In genomic region chr6:145769855-145770254, GRCm38 (mm10) we compare ENCODE assay signal across 10 mouse cellular contexts. TPM values are rescaled to one million over a fixed set of nuclear protein-coding genes. Genes with fewer than 3 reads are reported as not detected.
DNase-seq lines count a peak whose midpoint lies in the region; ATAC-seq lines count a peak whose summit lies in the region.
"Had no signal": no experiment of that assay in that cellular context is flagged by ENCODE, and none has a peak within 500 bp of the region (broad histone marks: within the 10 kb centered on the region; RNA-seq: fewer than 3 reads in every experiment).

No protein-coding gene starts in this region.

- H3K36me3 ChIP-seq in heart, embryonic 12.5 days = no peaks in the 10 kb centered on the region
- no peaks in the 10 kb centered on the region for H3K36me3 ChIP-seq in midbrain, embryonic 14.5 days (ENCODE audit: control insufficient read depth, insufficient read depth, low read length)
- no peaks in the 10 kb centered on the region for H3K36me3 ChIP-seq in midbrain, embryonic 16.5 days (ENCODE audit: control insufficient read depth, insufficient read depth, low read length)
- H3K36me3 ChIP-seq: embryonic facial prominence, embryonic 12.5 days; G1E had no signal

- H3K27ac ChIP-seq in heart, embryonic 12.5 days (ENCODE audit: poor library complexity, severe bottlenecking) = peak overlapping the region; percentile 78
- H3K27ac ChIP-seq in midbrain, embryonic 14.5 days (replicated peaks; ENCODE audit: low read depth, low read length) = no peak overlapping the region
- no peak overlapping the region for H3K27ac ChIP-seq in midbrain, embryonic 16.5 days (ENCODE audit: low read length)
- H3K27ac ChIP-seq: embryonic facial prominence, embryonic 12.5 days had no signal

- DNase-seq in adrenal gland, adult (ENCODE audit: inconsistent age in 2 of 2, low spot score in 1 of 2) = peak; percentile 16 to 69
- no peak for DNase-seq in adrenal gland, postnatal 4 days (ENCODE audit: low spot score in 2 of 2)
- no peak for DNase-seq in heart, adult 9 months (ENCODE audit: low spot score in 2 of 2)
- DNase-seq in midbrain, embryonic 14.5 days = peak; percentile 27
- DNase-seq in urinary bladder, adult 2 months (ENCODE audit: low spot score) = no peak

- H3K27me3 ChIP-seq in heart, embryonic 12.5 days (replicated peaks) = no peaks in the 10 kb centered on the region
- no peaks in the 10 kb centered on the region for H3K27me3 ChIP-seq in midbrain, embryonic 14.5 days (ENCODE audit: control insufficient read depth, insufficient read depth, low read length)
- H3K27me3 ChIP-seq in midbrain, embryonic 16.5 days (ENCODE audit: control insufficient read depth, insufficient read depth, low read depth, low read length) = no peaks in the 10 kb centered on the region
- H3K27me3 ChIP-seq: embryonic facial prominence, embryonic 12.5 days had no signal

- H3K4me3 ChIP-seq in heart, embryonic 12.5 days = no peak overlapping the region
- no peak overlapping the region for H3K4me3 ChIP-seq in midbrain, embryonic 14.5 days (replicated peaks; ENCODE audit: low read depth, low read length)
- H3K4me3 ChIP-seq in midbrain, embryonic 16.5 days (ENCODE audit: low read depth, low read length) = no peak overlapping the region
- H3K4me3 ChIP-seq: embryonic facial prominence, embryonic 12.5 days had no signal

- 66% methylated on average over 11 of the region's 11 CpGs for WGBS in heart, embryonic 12.5 days
- WGBS in midbrain, embryonic 14.5 days = 59% methylated on average over 11 of the region's 11 CpGs
- 62% methylated on average over 11 of the region's 11 CpGs for WGBS in midbrain, embryonic 16.5 days

- no peaks in the 10 kb centered on the region for H3K9me3 ChIP-seq in heart, embryonic 12.5 days (replicated peaks)
- H3K9me3 ChIP-seq in midbrain, embryonic 14.5 days (ENCODE audit: control insufficient read depth, low read length) = no peaks in the 10 kb centered on the region
- no peaks in the 10 kb centered on the region for H3K9me3 ChIP-seq in midbrain, embryonic 16.5 days (replicated peaks; ENCODE audit: control insufficient read depth, low read length, poor library complexity, severe bottlenecking)
- H3K9me3 ChIP-seq: embryonic facial prominence, embryonic 12.5 days had no signal

- H3K4me1 ChIP-seq in heart, embryonic 12.5 days (replicated peaks) = peaks cover 54% of the 10 kb centered on the region
- H3K4me1 ChIP-seq in midbrain, embryonic 14.5 days (ENCODE audit: control insufficient read depth, insufficient read depth, low read length) = no peaks in the 10 kb centered on the region
- H3K4me1 ChIP-seq in midbrain, embryonic 16.5 days (ENCODE audit: control insufficient read depth, insufficient read depth, low read length) = peaks cover 2% of the 10 kb centered on the region; the same call in 1 of the 2 replicates

- ATAC-seq in heart, embryonic 12.5 days (ENCODE audit: insufficient number of reproducible peaks, low FRiP score) = no peak
- no peak for ATAC-seq in midbrain, embryonic 14.5 days (ENCODE audit: low FRiP score, low TSS enrichment)
- no peak for ATAC-seq in midbrain, embryonic 16.5 days
- peak; percentile 27; the same call in 1 of the 2 replicates for ATAC-seq in megakaryocyte, adult 5-6 weeks (ENCODE audit: poor library complexity, severe bottlenecking)

- no peak overlapping the region for H3K4me2 ChIP-seq in heart, embryonic 12.5 days
- no peak overlapping the region for H3K4me2 ChIP-seq in midbrain, embryonic 14.5 days (ENCODE audit: low read length)
- H3K4me2 ChIP-seq in midbrain, embryonic 16.5 days (ENCODE audit: low read length) = no peak overlapping the region
- H3K4me2 ChIP-seq: embryonic facial prominence, embryonic 12.5 days had no signal

- peak overlapping the region; percentile 67 for H3K9ac ChIP-seq in heart, embryonic 12.5 days
- no peak overlapping the region for H3K9ac ChIP-seq in midbrain, embryonic 14.5 days (replicated peaks; ENCODE audit: low read length)
- no peak overlapping the region for H3K9ac ChIP-seq in midbrain, embryonic 16.5 days (ENCODE audit: low read depth, low read length)
- H3K9ac ChIP-seq: embryonic facial prominence, embryonic 12.5 days had no signal

RNA-seq across cellular contexts. Expression of gene Rassf8, which starts 23.3 kb away (rescaled TPM):
- 100 to 1,000 TPM; 131 to 139 TPM for total RNA-seq in adrenal gland, postnatal 4 days (2021)
- polyA plus RNA-seq in heart, embryonic 12.5 days (2016; fragmentation: Nextera tagmentation; extraction: Ambion mirVana) = 8.8 and 10.6 TPM in 2 replicates
- 4.4 and 6.9 TPM in 2 replicates for polyA plus RNA-seq in midbrain, embryonic 14.5 days (2014; fragmentation: Nextera tagmentation; extraction: Ambion mirVana)
- polyA plus RNA-seq in midbrain, embryonic 16.5 days (2015; fragmentation: Nextera tagmentation; extraction: Ambion mirVana) = 5.0 and 6.0 TPM in 2 replicates
- 13.3 and 16.1 TPM in 2 replicates for total RNA-seq in megakaryocyte, adult 5-6 weeks (2015)
- 20.7 and 26.0 TPM in 2 replicates for total RNA-seq in megakaryocyte, adult 5-6 weeks (2017)
- polyA plus RNA-seq in urinary bladder, adult 2 months (2012; rRNA removed) = 24.0 and 30.0 TPM in 2 replicates
- polyA plus RNA-seq: G1E had no signal

Comparison
In these comparisons a context has a peak if more than half of its experiments do, and no peak if none do; other contexts are left out.
1. DNase-seq: peak in adrenal gland, adult (2 of 2) and midbrain, embryonic 14.5 days (single experiment); none in adrenal gland, postnatal 4 days (0 of 2), heart, adult 9 months (0 of 2) and urinary bladder, adult 2 months (single experiment).